Mouse (Mus musculus) embryonic stem cell, embryonic (primary cell): Measurements from ENCODE around the gene BC049352.

Source experiments
- CTCF ChIA-PET, 4 experiments: fragments of 300-600 bp in 2 of 4; fragments of 350-600 bp in 2 of 4; sonication (Branson Sonifier 250); formaldehyde crosslinking; loops; one replicate each; lab custom pipeline; 2022; ENCODE audit warnings: inconsistent platforms in 2 of 4; lab: Charles Lee
- POLR2A ChIA-PET, 4 experiments: fragments of 300-600 bp in 2 of 4; fragments of 350-600 bp in 2 of 4; sonication (Branson Sonifier 250); formaldehyde crosslinking; loops; one replicate each; lab custom pipeline; 2022; ENCODE audit warnings: antibody characterized with exemption in 4 of 4, inconsistent platforms in 1 of 4; lab: Charles Lee

The BC049352 gene

DNA sequence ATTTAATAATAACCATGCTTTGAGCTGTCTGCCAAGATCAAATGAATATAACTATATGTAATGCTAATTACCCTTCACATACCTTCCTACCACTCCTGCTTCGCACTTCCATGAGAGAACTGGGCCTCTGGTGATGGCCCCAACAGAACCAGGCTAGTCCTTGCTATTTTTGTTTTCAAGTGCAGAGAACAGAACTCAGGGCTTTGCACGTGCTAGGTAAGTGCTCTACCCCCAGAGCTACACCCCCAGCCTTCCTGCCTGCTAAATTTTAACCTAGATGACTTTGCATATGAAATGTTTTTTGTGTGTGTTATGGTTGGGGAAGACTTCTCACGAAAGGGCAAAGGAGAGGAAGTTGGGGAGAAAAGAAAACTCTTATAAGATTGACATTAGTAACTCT, 714 bp downstream of the BC049352 start:
- ChIA-PET CTCF (interaction anchor here in 1 of 4 experiments (0.5 kb wide), 1 partner anchor 695 kb away, joined by 3 read pairs; no protein-coding TSS in a partner anchor), POLR2A (no interaction called here)

DNA sequence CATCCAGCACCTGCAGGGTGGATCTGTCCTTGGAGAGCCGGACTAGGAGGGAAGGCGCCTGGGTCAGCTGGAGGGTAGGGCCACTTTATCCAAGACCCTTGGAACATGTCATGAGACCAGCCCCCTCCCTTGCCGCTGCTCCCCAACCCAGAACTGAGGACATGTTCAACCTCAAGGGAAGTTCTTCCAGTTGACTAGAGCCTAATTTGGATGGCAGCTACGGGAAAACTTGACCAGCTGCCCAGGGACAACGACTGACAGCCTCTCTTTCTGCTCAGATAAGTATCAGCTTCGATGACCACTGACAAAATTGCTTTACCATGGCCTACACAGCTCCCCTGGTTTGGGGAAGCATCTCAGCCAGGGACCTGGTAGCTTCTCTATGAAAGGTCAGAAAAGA, 1.5 kb downstream of the BC049352 start:
- ChIA-PET CTCF (no interaction called here), POLR2A (interaction anchor here in 1 of 4 experiments (0.5 kb wide), 1 partner anchor 12 kb away, joined by 4 read pairs; no protein-coding TSS in a partner anchor)

DNA sequence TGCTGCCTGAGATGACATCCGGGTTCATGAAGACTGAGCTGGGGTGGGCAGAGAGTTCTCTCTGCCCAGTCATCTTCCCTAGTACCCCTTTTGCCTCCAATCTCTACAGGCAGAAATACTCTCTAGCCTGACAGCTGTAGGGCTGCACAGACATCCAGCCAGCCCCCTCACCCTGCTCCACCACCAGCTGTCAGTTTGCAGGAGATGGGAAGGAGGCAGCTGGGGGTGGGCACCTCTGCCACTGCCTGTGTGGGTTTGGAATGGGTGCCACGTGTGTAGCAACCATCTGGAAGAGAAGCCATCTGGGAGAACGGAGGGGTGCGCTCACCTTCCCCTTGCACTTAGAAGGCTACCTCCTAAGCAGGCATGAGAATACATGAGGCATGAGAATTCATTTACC, 3.4 kb downstream of the BC049352 start:
- ChIA-PET CTCF (interaction anchor here in 2 of 4 experiments (0.6 to 0.7 kb wide), 2 partner anchors 66 to 228 kb away, joined by 3 to 4 read pairs; no protein-coding TSS in a partner anchor), POLR2A (interaction anchor here in 1 of 4 experiments (0.7 kb wide), 1 partner anchor 373 kb away, joined by 3 read pairs; no protein-coding TSS in a partner anchor)

DNA sequence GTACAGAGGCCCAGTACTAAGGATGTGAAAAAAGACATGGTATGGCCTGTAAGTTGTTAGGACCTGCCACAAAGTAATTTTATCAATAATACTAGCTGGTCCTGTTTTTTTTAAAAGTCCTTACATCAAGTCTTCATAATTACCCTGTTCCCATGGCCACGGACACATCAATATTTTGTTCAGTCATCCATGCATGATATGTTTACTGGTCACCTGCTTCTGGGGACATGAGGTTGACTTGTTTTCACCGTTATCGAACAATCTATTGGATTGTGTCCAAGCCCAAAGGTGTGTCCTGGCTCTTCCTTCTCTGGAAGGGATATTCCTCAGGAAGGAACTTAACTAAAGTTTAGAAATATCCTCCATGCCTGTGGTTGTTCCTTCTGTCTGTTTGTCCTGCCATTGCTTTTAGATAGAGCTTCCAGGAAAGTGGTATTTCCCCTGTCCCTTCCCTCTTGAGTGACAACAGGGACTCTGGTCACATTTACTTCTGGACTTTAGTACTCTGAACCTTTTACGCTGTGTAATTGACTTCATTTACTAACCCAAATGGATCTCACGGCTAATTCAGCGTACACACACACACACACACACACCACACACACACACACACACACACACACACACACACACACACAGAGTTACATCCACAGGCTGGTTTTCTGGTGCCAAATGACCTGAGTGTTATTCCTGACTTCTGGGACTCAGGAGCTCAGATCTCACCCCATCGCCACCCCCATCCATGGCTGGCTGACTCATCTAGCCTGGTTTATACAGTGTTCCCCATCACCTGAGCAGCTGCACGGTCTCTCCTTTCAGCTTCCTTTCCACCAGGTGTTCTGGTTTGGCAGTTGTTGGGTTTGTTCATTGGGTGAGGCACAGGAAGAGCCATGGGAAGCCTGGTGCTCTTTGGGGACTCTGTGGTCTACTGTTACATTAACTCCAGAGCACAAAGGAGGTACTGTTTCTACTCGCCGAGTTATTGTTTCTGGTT, 7.1 kb downstream of the BC049352 start:
- POLR2A ChIA-PET, result interaction anchor here in 2 of 4 experiments (0.6 to 1.1 kb wide), 3 partner anchors 12 to 278 kb away, joined by 3 to 4 read pairs (median 4); no protein-coding TSS in a partner anchor
- CTCF ChIA-PET, result interaction anchor here in 2 of 4 experiments (0.7 kb wide), 2 partner anchors 475 to 1737 kb away, joined by 3 to 4 read pairs; no protein-coding TSS in a partner anchor

DNA sequence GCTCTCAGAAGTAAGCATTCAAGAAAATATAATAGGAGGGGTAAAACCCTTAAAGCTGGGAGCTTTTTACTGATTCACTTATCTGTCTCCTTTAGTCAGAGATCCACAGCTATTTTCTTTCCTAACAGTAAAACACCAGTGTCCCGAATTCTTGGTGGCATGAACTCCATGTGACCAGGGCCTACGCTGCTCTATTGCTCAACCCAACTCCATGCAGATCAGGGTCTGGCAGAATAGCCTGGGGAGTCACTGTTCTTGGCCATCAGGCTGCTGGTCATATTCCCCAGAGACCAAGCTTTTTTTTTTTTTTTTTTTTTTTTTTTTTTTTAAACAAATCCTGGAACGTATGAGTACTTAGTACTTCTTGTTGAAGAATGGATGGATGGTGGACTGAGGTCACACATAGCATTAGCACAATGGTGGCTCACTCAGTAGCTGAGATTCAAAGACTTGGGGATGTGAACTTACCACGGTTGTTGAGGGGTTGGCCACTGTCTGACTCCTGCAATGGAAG, 7.9 kb downstream of the BC049352 start:
- CTCF ChIA-PET, result interaction anchor here in 1 of 4 experiments (0.7 kb wide), 1 partner anchor 474 kb away, joined by 4 read pairs; no protein-coding TSS in a partner anchor

DNA sequence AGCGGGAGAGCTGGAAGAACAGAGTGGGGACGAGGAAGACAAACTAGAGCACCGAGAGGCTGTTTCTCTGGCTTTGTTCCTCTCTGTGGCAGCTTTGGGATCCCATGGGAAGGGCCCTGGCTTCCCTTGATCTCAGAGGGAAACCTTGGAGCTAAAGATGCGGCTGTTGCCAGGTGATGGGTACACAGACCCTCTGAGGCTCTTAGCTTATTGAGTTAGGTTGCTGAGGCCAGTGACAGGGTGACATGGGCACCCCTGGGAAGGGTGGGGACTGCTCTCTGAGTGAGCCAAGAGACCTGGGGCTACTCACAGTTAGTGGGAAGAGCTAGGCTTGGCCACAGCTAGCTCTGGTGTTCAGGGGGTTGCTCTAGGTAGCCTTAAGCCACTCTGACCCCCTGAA, 13.7 kb downstream of the BC049352 start:
- ChIA-PET CTCF (interaction anchor here in 2 of 4 experiments (0.6 to 1.4 kb wide), 3 partner anchors 61 to 343 kb away, joined by 3 to 6 read pairs (median 5); no protein-coding TSS in a partner anchor), POLR2A (interaction anchor here in 3 of 4 experiments (0.5 to 1.4 kb wide), 4 partner anchors 10 to 315 kb away, joined by 3 to 4 read pairs (median 3); partner anchors contain the start of genes Il10ra (in 1 of the 3) and Kmt2a (in 1 of the 3))

More for the DNA sequence above, 7.9 kb downstream of the BC049352 start:
- POLR2A ChIA-PET, result interaction anchor here in 3 of 4 experiments (0.6 to 1.1 kb wide), 5 partner anchors 13 to 617 kb away, joined by 3 to 5 read pairs (median 4); no protein-coding TSS in a partner anchor

DNA sequence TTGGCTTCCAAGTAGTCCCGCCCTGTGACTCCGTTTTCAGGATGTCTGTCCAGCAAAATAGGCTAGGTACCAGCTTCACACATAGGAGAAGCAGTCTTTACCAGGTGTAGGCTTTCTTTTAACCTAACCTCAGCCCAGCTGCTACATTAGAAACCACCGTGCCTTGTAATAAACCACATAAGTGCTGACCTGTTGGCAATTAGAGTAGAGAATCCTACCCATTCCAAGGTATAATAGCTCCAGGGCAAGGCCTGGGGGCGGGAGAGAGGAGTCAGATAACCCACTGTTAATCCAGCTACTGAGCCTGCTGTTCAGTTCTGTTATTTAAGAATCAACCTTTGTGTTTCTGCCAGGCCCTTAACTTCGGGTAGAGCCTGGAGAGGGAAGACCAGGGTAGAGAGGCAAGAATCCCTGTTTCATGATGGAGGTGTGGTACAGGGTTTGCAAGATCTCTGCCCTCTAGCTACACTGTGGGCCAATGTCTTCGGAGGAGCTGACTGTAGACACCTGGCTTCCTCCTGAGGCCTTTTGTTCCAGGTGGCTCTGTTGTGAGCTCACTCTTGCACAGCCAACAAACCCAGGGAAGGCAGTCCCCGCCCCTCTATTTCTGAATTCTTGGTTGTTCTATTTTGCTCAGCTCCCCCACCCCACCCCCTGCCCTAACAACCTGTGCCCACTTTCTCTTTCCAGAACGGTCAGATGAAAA, 14.5 kb downstream of the BC049352 start:
- CTCF ChIA-PET, result interaction anchor here (0.5 to 1.4 kb wide), 6 partner anchors 52 to 745 kb away, joined by 3 to 6 read pairs (median 4); no protein-coding TSS in a partner anchor

DNA sequence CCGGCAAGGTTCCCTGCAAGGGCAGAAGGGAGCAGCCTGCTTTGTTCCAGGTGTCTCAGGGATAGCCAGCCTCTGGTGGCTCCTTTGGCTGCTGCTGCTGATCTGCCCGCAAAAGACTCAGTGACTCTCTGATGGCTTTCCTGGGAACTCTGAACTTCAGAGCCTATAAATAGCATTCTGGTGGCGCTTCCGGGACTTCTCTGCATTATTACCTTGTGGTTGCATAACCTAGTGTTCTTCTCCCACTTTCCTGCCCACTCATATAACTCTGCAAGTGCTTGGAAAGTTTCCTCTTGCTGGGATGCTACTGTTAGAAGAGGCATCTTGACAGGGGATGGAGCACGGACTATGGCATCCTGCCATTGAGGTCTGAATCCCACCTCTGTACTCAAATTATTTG, 15.7 kb downstream of the BC049352 start:
- POLR2A ChIA-PET, result no interaction called here
- CTCF ChIA-PET, result no interaction called here

More for the DNA sequence above, 14.5 kb downstream of the BC049352 start:
- POLR2A ChIA-PET, result interaction anchor here in 3 of 4 experiments (0.5 to 1.4 kb wide), 6 partner anchors 29 to 334 kb away, joined by 3 to 4 read pairs (median 3); partner anchors contain the start of gene Kmt2a (in 1 of the 3)

DNA sequence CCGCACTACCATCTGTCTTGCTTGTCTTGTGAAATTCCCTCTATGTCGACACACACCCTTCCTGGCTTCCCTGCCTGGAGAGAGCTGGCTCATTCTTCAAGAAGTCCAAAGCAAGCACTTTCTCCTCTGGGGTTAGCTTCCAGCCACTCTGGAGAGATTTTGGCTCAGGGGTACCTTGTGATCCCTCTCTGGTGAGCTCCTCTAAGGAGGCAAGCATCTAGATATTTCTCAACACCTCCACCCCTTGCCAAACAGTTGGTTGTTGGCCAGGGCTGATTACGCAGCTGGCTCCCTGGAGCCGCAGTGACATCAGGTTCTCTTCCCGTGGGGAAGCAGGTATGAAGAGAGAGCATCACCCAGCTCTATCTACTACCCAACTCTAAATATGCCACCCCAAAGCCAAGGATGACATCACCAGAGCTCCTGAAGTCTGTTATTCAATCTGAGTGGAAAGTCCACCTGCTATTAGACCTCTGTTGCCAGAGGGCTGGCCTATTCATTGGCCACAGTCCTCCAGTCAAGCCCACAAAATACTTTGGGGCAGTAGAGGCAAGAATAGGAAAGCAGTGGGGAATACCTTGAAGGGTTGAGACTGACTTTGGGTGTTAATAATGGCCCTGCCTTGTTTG, 19.6 kb downstream of the BC049352 start:
- POLR2A ChIA-PET, result interaction anchor here in 1 of 4 experiments (1.5 kb wide), 1 partner anchor 10 kb away, joined by 5 read pairs; no protein-coding TSS in a partner anchor

DNA sequence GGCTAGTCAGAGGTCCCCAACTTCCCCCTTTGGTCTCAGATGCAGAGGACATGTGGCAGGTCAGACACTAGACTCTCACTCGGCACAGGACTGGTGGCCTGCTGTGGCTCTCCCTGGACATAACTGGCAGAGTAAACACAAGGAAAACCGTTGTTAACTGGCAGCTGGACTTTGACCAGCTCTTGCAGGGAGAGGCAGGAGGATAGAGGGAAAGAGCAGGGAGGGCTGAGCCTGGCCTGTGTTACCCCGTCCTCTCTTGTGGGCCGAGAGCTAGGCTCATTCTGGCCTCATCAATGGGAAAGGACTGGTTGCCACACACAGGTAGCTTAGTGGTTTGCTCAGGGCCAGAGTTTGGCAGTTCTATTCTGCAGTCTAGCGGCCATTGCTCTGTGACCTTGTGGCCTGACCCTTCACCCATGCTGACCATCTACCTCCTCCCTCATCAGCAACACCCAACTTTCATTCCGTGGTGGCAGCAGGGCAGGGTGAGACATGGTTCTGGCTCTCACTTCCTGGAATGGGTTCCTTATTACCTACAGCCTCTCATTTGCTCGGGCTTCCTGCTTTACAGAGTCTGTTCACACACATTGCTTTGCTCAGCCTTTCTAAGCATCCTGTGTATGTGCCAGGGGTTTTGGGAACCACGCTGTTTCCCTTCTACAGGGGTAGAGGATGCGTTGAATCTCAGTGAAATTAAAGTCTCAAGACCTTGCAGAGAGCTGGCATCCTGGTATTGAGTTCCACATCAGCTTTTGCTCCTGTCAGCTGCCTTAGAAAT, 20.4 kb downstream of the BC049352 start:
- POLR2A ChIA-PET, result no interaction called here
- CTCF ChIA-PET, result interaction anchor here in 1 of 4 experiments (1.2 kb wide), 1 partner anchor 13 kb away, joined by 3 read pairs; no protein-coding TSS in a partner anchor

More for the DNA sequence above, 19.6 kb downstream of the BC049352 start:
- CTCF ChIA-PET, result interaction anchor here in 2 of 4 experiments (0.6 to 1.4 kb wide), 2 partner anchors 212 to 510 kb away, joined by 3 read pairs; no protein-coding TSS in a partner anchor

DNA sequence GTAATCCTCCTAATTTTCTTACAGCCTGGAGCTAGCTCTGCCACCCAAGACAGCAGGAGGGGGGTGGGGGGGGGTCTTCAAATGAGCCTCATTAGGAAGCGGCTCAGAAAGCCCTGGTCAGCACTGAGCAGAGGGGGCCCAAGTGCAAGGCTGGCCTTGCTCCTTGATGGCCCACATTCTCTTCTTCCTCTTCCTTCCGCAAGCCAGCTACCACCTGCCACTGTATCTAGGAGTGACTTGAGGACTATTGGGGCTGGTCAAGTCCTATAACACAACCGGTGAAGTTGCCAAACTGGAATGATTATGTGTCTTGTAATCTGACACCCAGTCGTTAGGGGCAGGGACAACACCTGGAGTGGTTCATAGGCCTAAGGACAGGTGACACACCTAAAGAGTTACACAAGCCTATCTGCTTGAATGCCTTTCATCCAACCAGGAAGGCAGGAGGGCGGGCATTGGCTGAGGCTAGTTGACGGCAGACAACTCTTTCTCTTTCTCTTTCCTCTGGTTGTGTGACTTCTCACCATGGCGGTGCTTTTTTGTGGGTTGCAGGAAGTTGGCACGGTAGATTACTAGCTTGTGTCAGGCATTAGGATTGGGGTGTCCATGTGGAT, 22.1 kb downstream of the BC049352 start, which contains the start of gene Tmprss4:
Gene Tmprss4, minus strand, starts transcription at position 296 of the 614 bp plus-strand sequence.
- ChIA-PET CTCF (interaction anchor here in 2 of 4 experiments (0.6 to 1.2 kb wide), 3 partner anchors 11 to 551 kb away, joined by 3 to 4 read pairs (median 3); no protein-coding TSS in a partner anchor), POLR2A (interaction anchor here in 1 of 4 experiments (0.6 kb wide), 1 partner anchor 204 kb away, joined by 4 read pairs; no protein-coding TSS in a partner anchor)

DNA sequence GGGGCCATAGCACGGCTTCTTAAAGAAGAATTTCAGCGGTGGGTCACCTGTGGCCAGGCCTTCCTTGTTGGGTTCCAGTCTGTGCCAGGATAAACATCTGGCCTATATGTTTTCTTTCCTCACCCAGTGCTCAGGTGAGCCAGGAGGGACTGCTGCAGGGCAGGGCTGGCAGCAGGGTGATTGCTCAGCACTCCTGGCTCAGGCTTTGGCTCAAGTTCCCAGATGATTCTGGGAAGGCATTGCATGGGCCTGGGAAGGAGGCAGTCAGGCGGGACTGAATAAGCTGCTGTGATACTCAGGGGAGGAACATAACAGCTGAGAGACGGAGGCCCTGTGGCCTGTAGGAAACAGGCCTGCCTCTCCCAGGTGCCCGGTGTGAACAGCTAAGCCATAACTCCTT, 23.3 kb downstream of the BC049352 start:
- CTCF ChIA-PET, result no interaction called here
- POLR2A ChIA-PET, result interaction anchor here in 1 of 4 experiments (0.9 kb wide), 1 partner anchor 10 kb away, joined by 3 read pairs; no protein-coding TSS in a partner anchor

DNA sequence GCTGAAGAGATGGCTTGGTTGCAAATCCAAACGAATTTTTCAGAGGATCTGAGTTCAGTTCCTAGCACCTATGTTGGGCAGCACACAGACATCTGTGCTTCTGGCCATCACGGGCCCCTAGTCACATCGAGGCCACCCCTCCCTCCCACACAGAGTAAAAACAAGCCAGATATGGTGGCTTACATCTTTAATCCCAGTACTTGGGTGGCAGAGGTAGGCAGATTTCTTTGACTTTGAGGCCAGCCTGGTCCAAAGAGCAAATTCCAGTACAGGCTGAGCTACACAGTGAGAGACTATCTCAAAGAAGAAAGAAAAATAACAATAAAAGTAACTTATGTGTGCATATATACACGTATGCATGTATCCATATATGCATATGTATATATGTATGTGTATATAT, 24.3 kb downstream of the BC049352 start:
- ChIA-PET CTCF (no interaction called here), POLR2A (interaction anchor here in 1 of 4 experiments (0.9 kb wide), 1 partner anchor 11 kb away, joined by 3 read pairs; no protein-coding TSS in a partner anchor)

DNA sequence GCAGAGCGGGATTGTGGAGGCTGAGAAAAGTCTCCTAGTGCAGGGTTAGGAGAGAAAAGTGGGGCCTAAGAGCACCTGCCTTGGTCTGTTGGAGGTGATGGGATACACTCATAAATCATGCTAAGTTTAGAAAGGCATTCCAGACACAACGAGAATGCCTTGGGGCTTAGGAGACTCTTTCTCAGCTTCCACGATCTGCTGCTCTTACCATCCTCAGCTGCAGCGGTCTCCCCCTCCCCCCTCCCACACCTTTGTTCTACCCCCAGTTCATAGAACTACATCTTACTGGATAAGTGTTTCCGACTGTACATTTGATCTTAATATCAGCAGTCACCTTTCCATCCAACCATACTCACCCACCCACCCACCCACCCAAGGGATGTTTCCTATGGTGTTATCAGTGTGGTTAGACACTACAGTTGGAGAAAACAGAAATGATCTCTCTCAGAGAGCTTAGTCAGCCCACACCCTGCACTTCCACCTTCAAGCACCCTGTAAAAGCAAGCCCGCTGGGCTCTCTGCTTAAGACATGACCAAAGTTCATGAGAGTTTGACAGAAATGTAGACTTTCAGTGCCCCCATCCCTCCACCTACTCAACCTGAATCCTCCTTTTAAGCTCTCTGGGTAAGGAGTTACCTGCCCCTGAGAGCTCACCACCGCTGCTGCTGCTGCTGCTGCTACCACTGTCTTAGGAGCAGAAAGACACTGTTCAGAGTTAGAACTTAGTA, 25.4 kb downstream of the BC049352 start:
- POLR2A ChIA-PET, result no interaction called here
- CTCF ChIA-PET, result no interaction called here

DNA sequence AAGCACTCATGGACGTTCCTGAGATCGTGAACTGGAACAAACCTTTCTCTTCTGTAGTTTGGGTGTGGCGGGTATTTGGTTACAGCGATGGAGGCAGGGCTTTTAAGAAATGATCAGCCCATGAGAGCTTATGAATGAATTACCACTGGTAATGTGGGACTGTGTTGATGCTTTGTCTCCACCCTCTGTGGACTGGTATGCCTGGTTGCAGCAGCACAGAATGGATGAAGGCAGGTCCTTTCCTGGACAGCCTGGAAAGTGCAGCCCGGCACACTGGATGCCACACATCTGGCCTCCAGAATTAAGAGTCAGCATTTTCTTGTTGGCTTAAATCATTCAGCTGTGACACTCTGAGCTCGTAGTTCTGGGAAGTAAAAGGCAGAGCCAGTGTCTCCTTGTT, 30.2 kb downstream of the BC049352 start:
- ChIA-PET CTCF (no interaction called here), POLR2A (interaction anchor here in 1 of 4 experiments (1.2 kb wide), 1 partner anchor 205 kb away, joined by 3 read pairs; no protein-coding TSS in a partner anchor)
